Mouse (Mus musculus): ENCODE results near the gene Mprip.
A peak's percentile ranks its signal among the peaks of the same experiment; 100 is the strongest.
"Not testable (repeated sequence)": the region's sequence is repeated elsewhere in the genome, so short reads cannot be mapped to it uniquely, and the experiment has no call there.

Mprip gene

DNA sequence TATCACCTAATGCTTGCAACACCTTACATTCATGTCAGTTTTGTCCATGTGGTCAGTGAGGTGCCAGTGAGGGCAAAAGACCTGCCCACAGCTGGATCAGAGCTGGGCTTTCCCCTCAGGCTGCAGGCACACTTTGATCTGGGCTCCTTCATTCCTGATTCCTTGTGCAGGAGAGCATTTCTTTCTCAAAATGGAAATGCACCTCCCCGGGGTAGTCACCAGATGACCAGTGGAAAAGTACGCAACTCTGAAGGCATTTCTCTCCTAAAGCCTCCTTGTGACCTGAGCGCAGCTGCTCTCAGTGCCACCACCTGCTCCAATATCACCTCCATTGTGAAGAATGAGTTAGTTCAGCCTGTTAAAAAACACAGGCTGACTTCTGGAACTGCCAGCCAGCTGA is at the start of gene Mprip:
Gene Mprip (plus strand): TSS at position 301 of the 400 bp plus-strand sequence.
- no peak for DNase-seq (ENCODE audit: low spot score in 2 of 2)

DNA sequence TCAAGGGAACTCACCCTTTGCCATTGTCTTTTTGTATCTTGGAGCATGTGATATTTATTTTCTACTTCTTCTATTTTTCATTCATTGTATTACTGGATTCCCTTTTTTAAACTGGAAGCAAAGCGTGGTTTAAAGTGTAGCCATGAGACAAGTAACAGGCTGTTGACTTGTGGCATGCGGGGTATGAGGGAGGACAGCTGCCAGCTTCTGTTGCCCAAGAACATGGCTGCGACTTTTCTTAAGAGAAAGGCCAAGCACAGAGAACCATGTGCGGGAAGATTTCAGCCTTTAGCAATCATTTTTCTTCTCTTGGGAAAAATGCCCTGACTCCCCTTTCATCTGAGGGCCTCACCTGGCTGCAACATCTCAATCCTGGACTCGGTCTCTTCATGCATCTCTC is 49.5 kb upstream of the Mprip start:
- DNase-seq (ENCODE audit: low spot score in 2 of 2), result no peak

DNA sequence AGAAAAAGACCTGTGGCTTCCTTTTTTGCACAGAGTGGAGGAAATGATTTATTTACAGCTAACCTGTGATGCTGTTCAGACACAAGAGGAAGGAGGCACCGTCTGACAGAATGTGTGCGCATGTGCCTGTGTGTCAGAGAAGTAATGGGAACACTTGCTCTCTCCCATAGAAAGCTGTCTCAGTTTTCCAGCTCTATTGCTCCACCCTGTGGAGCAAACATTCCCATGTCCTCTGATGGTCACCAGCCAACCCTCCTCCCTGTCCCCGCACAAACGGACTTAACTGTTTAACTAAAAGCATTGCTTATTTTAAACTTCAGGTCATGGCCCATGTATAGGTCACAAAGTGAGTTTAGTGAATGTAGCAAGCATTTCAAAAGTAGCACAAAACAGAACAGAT is 47.0 kb upstream of the Mprip start:
- DNase-seq (ENCODE audit: low spot score in 2 of 2), result no peak

- not testable (repeated sequence) for DNase-seq (ENCODE audit: low spot score in 2 of 2)
These were observed 44.1 kb upstream of the Mprip start for GRCm38 (mm10) chr11:59616986-59617385.

GRCm38 (mm10) chr11:59622214-59622613 is 38.9 kb upstream of the Mprip start:
- DNase-seq (ENCODE audit: low spot score in 2 of 2), result no peak

GRCm38 (mm10) chr11:59624017-59624630 is 37.0 kb upstream of the Mprip start:
- peak in 1 of 2 experiments; percentile 34 for DNase-seq (ENCODE audit: low spot score in 2 of 2)

DNA sequence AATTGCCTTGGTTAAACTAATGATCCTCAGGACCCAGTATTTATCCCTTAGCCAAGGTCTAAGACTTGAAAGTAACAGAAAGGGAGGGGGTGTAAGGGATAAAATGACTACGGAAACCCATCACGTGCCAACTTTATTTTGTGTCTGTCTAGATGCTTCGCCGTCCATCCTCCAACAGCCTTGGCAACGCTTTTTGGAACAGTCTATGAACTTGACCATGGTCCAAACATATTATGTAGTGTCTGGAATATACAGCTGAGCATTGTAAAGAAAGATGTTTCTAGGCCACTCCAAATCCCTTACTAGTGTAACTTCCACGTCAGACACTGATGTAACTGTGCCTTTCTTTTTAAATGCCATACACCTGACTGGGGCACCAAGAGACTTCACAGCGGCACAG is 34.9 kb upstream of the Mprip start:
- DNase-seq (ENCODE audit: low spot score in 2 of 2), result no peak

DNA sequence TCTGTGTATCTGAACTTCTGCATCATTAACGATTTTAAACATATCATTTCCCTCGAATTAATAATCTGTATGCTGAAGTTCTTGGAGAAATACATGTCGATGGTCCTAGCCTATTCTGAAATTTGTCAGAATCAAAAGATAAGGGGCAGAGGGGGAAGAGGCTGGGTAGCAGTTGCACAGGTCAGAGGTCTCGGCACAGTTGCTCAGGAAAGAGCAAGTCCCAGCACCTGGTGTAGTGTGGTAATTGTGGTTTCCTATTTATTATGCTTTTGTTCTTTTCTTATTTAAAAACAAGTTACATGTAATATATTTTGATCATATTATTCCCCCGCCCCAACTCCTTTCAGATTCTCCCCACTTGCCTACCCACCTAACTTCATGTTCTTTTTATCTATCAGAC is 32.9 kb upstream of the Mprip start:
- no peak for DNase-seq (ENCODE audit: low spot score in 2 of 2)

DNA sequence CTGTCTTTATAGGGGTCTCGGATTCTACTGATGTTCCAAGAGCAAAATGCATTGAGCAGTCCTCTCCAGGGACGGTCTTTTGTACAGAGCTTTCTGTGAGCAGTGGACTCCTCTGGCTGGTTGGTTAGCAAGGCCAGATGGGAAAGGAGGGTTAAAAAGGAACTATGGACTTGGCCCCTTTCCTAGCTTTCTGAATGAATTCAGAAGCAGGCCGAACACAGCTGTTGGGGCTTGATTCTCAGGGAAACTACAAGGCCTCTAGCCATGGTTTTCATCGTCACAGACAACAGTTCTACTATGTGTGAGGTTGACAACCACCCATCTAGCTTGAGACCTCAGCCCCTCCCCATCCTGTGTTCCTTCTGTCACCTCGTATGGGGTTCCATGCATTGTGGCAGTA is 31.2 kb upstream of the Mprip start:
- DNase-seq (ENCODE audit: low spot score in 2 of 2), result no peak

- DNase-seq (ENCODE audit: low spot score in 2 of 2), result no peak
These were observed 29.1 kb upstream of the Mprip start for GRCm38 (mm10) chr11:59631980-59632379.

- peak; percentile 54 to 81 for DNase-seq (ENCODE audit: low spot score in 2 of 2)
These were observed 28.1 kb upstream of the Mprip start for GRCm38 (mm10) chr11:59633037-59633436.

GRCm38 (mm10) chr11:59634001-59634660 is 27.0 kb upstream of the Mprip start:
- no peak for DNase-seq (ENCODE audit: low spot score in 2 of 2)

DNA sequence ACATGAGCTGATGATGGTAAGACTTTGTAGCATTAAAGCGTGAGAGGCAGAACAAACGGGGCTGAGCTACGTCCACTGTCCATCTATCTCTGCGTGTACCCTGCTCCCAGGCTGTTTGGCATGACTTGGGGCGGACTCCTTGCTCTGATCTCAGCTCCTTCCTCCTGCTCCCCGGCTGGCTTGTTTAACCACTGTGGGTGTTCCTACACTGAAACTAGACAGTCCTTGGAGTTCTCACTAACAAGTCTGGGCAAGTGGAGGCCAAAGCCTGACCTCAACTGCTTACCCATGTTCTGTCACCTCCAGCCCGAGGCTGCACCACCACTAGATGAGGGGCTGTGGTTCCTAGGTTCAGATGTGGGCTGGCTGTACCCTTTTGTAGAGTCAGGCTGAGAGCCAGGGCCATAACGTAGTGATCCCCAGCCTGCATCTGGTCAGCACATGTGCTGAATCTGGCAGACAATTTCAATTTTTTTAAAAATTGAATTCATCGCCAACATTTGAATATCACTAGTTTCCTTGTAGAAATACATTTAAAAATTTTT is 25.8 kb upstream of the Mprip start:
- no peak for DNase-seq (ENCODE audit: low spot score in 2 of 2)

DNA sequence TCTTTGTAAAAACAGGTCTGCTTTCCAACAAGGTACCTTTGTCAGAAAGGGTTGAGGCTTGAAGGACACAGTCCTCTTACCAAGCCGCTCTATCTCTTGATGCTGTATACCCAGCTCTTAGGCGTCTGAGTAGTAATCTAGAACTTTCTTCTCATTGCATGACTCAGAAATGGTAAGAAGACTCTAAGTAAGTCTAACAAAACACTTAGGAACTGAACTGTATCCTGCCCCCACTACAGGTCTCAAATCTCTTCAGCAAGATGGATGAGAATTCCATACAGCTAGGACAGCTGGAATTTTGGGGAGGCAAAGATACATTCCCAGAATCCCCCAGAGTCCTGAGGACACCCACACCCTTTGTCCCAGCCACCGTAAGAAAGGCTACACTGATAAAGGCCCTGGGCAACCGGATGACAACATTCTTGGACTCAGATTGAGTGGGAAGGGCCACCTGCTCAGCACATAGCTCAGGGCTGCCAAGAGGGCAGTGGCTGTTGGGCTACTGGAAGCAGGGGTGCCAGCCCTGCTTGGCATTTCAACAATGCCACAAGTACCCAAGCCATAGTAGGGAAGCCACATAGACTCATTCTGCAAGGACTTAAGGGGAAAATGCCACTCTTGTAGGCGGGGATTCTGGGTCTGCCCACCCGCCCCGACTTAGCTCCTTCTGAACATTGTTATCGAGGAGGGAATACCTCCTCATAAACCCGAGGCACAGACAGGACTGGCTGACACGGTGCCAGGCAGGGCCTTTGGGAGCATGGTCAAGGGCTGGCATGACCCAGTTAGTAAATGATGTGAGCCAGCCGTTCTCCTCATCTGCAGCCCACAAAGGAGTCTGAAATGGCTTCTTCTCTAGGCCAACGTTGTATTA is 25.0 kb upstream of the Mprip start:
- DNase-seq (ENCODE audit: low spot score in 2 of 2), result no peak

DNA sequence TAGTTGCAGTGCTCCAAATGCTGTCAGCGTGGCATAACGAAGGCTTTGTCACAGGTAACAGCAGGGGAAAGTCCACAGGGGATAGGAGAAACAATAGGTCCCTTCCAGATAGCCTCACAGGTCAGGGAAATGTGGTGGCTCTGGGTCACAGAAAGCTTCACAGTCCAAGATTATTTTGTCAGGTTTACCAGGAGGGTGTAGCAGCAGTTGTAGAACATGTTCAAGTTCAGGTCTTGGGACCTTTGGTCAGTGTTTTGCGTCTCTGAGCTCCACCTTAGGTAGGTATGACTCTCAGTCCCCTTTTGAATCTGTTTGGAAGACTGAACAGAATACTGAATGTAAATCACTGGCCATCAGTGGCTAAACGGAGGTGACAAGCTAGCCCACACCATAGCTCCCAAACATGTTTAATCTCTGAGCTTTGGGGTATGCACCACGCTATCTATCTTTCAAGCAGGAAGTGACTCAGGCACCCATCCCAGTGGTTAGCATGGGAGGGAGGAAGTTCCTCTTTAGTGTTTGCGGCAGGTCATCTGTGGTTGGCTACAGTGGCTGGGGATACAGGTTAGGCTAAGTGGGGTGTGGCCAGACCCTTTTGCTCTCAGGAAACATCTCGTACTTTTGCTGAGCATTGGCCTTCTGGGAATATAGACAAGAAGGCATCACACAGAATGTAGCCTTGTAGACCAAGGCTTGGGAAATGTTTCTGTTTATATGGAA is 24.2 kb upstream of the Mprip start:
- DNase-seq (ENCODE audit: low spot score in 2 of 2), result no peak

- DNase-seq (ENCODE audit: low spot score in 2 of 2), result no peak
These were observed 21.0 kb upstream of the Mprip start for GRCm38 (mm10) chr11:59639957-59640643.

DNA sequence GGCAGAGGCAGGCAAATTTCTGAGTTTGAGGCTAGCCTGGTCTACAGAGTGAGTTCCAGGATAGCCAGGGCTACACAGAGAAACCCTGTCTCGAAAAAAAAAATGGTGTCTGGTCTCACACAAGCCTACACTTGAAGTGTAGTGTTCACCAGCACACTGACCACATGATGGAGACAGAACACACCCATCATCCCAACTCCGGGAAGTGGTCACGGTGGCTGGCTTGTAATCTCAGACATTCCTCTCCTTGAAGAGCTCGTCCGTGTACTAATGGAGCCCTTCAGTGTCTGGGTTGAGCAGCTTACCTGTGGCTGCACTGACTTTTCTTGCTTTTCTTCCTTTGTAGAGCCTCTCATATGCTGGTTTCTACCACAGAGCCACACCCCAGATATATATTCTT is 19.9 kb upstream of the Mprip start:
- no peak for DNase-seq (ENCODE audit: low spot score in 2 of 2)

DNA sequence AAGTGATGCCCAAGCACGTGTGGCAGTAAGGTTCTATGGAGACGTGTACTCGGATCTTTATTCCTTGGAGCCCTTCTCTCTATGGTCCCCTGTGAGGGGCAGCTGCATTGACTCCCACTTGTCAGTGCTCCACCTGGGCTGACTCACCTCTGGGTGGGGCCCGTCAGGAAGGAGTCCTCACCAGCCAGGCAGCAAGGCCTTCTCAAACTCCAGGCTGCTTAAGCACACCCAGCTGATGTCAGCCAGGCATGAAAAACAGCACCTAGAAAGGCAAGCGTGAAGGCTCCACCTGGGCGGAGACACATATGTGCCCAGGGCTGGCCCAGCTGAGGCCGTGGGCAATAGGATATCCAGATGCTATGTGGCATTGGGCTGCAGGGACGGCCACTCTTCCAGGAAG is 18.7 kb upstream of the Mprip start:
- no peak for DNase-seq (ENCODE audit: low spot score in 2 of 2)

- DNase-seq (ENCODE audit: low spot score in 2 of 2), result no peak
These were observed 16.1 kb upstream of the Mprip start for GRCm38 (mm10) chr11:59645036-59645435.

- no peak for DNase-seq (ENCODE audit: low spot score in 2 of 2)
These were observed 12.0 kb upstream of the Mprip start for GRCm38 (mm10) chr11:59649058-59649457.

- no peak for DNase-seq (ENCODE audit: low spot score in 2 of 2)
These were observed 8.1 kb upstream of the Mprip start for GRCm38 (mm10) chr11:59653003-59653402.

All from spleen, postnatal 4 days (tissue).